Mouse (Mus musculus) adipocyte (in vitro differentiated cells): Measurements from ENCODE around the gene AI413582.

Source experiments
- DNase-seq: peaks from one replicate; pipeline ENCODE4 v3.0.0-alpha.2; 2016; ENCODE audit warnings: low spot score

The AI413582 gene

GRCm38 (mm10) chr17:27565163-27565941 lies at the start of gene AI413582:
Gene AI413582 (minus strand): TSS chr17:27565756.
- peak; percentile 90 for DNase-seq

- DNase-seq, result no peak
Measured at GRCm38 (mm10) chr17:27613016-27613415, 47.5 kb upstream of the AI413582 start.

GRCm38 (mm10) chr17:27611994-27612393 lies 46.4 kb upstream of the AI413582 start:
- no peak for DNase-seq

GRCm38 (mm10) chr17:27611519-27611884 lies 45.9 kb upstream of the AI413582 start:
- no peak for DNase-seq

- DNase-seq, result no peak
Measured at GRCm38 (mm10) chr17:27610679-27611518, 45.3 kb upstream of the AI413582 start.

GRCm38 (mm10) chr17:27609576-27609975 lies 44.0 kb upstream of the AI413582 start:
- no peak for DNase-seq

- peak; percentile 14 for DNase-seq
Measured at GRCm38 (mm10) chr17:27603522-27604234, 38.1 kb upstream of the AI413582 start.

- no peak for DNase-seq
Measured at GRCm38 (mm10) chr17:27603036-27603435, 37.5 kb upstream of the AI413582 start.

GRCm38 (mm10) chr17:27600869-27601268 lies 35.3 kb upstream of the AI413582 start:
- no peak for DNase-seq

- DNase-seq, result no peak
Measured at GRCm38 (mm10) chr17:27600286-27600685, 34.7 kb upstream of the AI413582 start.

GRCm38 (mm10) chr17:27596376-27597190 lies 31.0 kb upstream of the AI413582 start:
- DNase-seq, result no peak

- peak; percentile 55 for DNase-seq
Measured at GRCm38 (mm10) chr17:27595659-27596375, 30.3 kb upstream of the AI413582 start.

GRCm38 (mm10) chr17:27592565-27592910 lies 27.0 kb upstream of the AI413582 start:
- no peak for DNase-seq

GRCm38 (mm10) chr17:27591826-27592564 lies 26.4 kb upstream of the AI413582 start:
- no peak for DNase-seq

- DNase-seq, result no peak
Measured at GRCm38 (mm10) chr17:27588231-27588630, 22.7 kb upstream of the AI413582 start.

- peak; percentile 76 for DNase-seq
Measured at GRCm38 (mm10) chr17:27587252-27587651, 21.7 kb upstream of the AI413582 start.

- no peak for DNase-seq
Measured at GRCm38 (mm10) chr17:27586661-27587060, 21.1 kb upstream of the AI413582 start.

GRCm38 (mm10) chr17:27583185-27583894 lies 17.8 kb upstream of the AI413582 start:
- no peak for DNase-seq

- no peak for DNase-seq
Measured at GRCm38 (mm10) chr17:27580392-27581068, 15.0 kb upstream of the AI413582 start.
